Mouse (Mus musculus) lung, postnatal 14 days (tissue): ENCODE data around the gene Cel.
"Not testable (repeated sequence)": the region's sequence is repeated elsewhere in the genome, so short reads cannot be mapped to it uniquely, and the experiment has no call there.

ENCODE experiments used
- DNase-seq: peaks from one replicate; pipeline ENCODE4 v3.0.0; 2021

The Cel gene

DNA sequence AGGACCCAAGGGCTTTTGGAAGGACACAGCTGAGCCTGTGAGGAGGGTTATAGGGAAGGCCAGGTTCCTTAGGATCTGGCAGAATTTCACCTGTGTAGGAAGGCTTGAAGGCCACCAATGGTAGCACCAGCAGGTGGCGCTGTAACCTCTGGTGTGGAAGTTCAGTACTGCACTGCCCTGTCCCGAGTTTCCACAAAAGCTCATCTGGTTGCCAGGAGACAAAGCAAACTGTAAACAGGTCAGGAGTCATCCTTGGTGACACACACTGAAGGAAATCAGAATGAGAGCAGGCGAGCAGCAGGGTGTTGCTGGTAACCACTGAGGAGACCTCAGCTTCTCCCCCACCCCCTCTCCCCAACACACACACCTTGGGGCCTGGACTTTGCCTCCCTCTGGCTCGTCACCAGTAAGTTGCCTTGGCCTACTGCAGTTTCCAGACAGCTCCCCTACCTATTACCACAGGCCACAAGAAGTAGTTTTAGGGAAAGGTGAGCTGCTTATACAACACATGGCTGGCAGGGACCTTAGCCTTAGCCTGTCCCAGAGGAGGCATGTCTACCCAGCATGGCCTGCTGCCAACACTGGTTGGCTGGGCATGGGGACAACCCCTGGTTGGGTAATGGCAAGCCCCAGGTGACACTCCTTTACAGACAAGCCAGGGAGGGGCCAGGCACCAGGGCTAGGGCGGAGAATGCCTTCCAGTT lies 45.8 kb downstream of the Cel start:
- peak; percentile 92 for DNase-seq

DNA sequence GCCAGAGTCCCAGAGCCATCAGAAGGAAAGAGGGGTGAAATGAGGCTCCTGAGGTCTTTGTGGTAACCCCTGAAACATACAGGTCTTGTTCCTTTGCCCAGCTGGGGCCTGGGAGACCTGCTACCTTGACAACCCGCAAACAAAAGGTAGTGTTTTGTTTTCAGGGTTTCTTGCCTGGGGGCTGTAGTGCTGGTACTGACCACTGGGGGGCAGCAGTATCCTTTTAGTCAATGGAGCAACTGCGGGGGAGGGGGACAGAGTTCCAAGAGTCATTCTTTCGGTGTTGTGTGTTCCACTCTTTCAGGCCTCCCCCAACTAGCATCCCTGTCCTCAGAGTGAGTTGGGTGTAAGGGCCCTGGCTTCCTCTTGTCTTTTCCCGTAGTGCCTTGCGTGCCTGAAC lies 48.7 kb downstream of the Cel start:
- DNase-seq: peak; percentile 92

DNA sequence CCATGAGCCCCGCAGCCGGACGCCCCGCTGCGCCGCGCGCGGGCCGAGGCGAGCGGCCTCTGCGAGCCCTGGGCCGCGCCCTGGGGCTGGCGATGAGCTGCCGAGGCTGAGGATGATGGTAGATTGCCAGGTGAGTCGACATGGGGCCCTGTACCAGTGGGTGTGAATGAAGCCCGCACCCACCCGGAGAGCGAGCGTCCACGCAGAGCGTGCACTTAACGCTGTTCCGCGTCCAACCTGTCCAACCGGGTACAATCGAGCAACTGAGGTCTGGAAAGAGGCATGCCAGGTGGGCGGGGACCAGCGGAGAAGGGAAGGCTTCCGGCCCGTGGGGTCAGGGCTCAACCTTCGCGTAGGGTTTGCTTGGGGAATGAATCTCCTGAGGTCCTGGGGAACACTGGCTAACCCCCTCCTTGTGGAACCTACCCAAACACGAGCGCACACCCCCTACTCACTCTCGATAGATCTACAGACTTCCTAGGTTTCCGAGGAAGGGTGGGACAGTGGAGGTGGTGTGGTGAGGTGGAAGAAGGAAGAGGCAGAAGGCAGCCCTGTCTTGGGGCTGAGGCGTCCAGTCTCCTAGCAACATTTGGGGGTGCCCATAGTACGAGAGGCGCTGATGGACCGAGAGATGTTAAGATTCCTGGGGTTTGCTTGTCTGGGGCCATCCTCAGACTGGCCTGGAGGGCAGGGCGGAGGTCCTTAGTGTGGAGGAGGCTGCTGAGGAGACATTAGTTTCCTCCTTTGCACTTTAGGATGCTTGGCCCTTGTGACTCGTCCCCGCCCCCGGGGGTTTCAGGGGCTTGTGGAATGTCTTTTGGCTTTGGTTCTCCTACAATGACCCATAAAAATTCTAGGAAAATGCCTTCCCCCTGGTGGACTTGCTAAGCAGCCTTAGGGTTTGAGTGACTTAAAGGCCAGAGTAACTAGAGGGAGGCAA lies 49.5 kb downstream of the Cel start:
- DNase-seq: no peak

DNA sequence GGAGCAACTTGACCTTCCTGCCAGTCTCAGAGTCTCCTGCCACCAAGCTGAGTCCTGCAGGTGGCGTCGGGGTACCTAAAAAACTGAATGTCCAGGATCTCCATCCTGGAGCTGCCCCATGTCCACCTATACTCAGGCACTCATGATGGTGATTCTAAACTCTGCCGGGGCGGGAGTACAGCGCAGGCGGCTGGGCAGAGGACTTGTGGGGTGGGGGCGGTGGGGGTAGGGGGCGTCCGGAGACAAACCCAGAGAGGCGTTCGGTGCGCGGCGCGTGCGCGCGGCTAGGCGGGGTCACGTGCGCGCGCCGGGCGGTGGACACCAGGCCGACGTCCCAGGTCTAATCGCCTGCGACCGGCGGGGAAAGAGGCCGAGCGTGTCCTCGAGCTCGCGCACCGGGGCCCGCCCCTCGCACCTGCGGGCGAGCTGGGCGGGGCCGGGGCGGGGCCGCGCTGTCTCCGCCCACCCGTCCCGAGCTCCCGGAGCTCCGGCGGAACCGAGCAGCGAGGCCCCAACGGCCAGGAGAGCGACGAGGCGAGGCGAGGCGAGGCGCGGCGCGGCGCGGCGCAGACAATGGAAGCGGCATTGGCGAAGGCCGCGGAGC lies 50.3 kb downstream of the Cel start, which contains the start of gene Ralgds:
Gene Ralgds (plus strand): TSS at position 328 of the 604 bp plus-strand sequence.
- peak; percentile 63 for DNase-seq

DNA sequence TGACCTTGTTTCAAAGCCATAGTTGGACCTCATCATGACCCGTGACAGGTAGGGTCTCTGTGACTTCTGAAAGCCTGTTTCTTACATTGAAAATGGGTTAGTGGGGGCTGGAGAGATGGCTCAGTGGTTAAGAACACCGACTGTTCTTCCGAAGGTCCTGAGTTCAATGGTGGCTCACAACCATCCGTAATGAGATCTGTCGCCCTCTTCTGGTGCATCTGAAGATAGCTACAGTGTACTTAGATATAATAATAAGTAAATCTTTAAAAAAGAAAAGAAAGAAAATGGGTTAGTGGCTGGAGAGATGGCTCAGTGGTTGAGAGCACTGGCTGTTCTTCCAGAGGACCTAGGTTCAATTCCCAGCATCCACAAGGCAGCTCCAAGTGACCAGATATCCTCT lies 51.6 kb downstream of the Cel start:
- not testable (repeated sequence) for DNase-seq

DNA sequence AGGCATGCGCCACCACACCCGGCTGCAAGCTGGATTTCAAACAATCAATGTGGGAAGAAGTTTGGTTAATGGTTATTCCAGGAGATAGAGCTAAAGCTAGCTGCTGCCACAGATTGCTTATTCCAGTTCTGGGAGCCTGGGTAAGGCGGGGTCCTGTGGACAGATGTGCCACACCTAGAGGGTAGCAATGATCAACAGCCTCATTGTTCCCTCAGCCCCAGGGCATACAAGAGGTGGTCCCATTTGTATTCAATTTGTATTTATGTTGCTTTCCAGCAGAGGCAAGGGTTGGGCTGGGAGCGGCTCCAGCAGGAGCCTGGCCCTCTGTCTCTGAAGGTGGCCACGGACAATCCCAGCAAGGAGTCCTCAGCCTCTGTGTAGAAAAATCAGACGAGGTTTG lies 56.9 kb downstream of the Cel start:
- no peak for DNase-seq

DNA sequence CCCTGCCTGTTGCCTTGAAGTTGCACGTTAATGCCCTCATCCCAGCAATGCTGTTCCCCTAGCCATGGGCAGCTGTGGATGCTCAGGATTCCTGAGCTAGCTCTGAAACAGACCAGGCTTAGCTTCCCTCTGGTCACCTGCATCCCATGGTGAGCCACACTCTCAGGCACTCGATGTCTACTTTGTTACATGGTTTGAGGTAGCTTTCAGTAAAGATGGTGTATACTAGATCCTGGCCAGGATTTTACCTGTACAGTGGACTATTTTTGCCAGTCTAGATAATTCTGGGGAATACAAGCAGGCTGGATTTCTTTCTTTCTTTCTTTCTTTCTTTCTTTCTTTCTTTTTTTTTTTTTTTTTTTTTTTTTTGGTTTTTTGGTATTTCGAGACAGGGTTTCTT lies 57.4 kb downstream of the Cel start, which contains the start of gene Gm10134:
Gene Gm10134 (plus strand): TSS at position 301 of the 400 bp plus-strand sequence.
- no peak for DNase-seq
